Mouse (Mus musculus): ENCODE results near the gene Tmem208.

- TF ChIP-seq GATA1 (IDR thresholded peaks at IDR 0.05; ENCODE audit: low read length) (no peak), TAL1 (IDR thresholded peaks at IDR 0.05; ENCODE audit: low read length) (no peak)
Measured at GRCm38 (mm10) chr8:105278911-105279334, 47.2 kb upstream of the Tmem208 start.

Measured in erythroblast, embryonic 14.5 days (primary cell).